Mouse (Mus musculus): Measurements from ENCODE around the gene Ppm1a.

DNA sequence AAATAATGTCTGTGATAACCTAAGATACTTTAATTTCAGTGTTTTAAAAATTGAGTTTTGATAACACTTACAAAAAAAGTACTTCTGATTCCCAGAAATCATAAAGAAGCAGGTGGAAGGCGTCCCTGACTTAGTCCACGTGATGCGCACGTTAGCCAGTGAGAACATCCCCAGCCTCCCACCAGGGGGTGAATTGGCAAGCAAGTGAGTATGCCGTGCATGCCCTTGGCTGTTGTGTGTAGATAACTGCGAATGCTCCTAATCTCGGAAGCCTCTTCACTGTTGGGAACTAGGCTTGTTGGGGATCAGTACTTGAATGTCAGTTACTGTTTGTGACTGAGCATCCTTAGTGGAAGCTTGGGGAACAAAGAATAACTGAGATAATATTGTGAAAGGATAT lies 33.3 kb downstream of the Ppm1a start:
- no peak for TF ChIP-seq CTCF (IDR thresholded peaks at IDR 0.05; ENCODE audit: borderline replicate concordance, insufficient read depth, low read depth, low read length)
- no peak for TF ChIP-seq POLR2A (IDR thresholded peaks at IDR 0.05; ENCODE audit: borderline replicate concordance, insufficient read depth, low read length)
